Mouse (Mus musculus) left cerebral cortex, postnatal 25 days (tissue): ENCODE results near the gene Mterf1a. TPM values are rescaled to one million over a fixed set of nuclear protein-coding genes. Genes with fewer than 3 reads are reported as not detected.

Source experiments
- DNase-seq, 2 experiments: peaks; one replicate each; pipeline ENCODE4 v3.0.0; 2022; ENCODE audit warnings: low spot score in 2 of 2, mixed read lengths in 1 of 2
- intact Hi-C: fragments of 180-260 bp; cut with DNase I; formaldehyde crosslinking; loops from one replicate; pipeline ENCODE4 v1.15.1; 2025
- total RNA-seq, 2 experiments: library from RNA; stranded (reverse); gene quantifications; 2 replicates each; pipeline ENCODE4 v1.2.3; 2021

Mterf1a gene
- total RNA-seq, 2 experiments from 2014 or later, result 8.4 to 9.1 TPM

- DNase-seq, result no peak
- intact Hi-C loops, result no loop called here
These were observed 23.6 kb downstream of the Mterf1a start for GRCm38 (mm10) chr5:3870161-3870560.

GRCm38 (mm10) chr5:3845026-3845425 lies 48.7 kb downstream of the Mterf1a start, which contains the start of gene Lrrd1:
Lrrd1 (plus strand) TSS chr5:3845173.
- intact Hi-C loops, result no loop called here
- no peak for DNase-seq

Other genes starting within 250 kb of the Mterf1a start
- not detected for gene Tmbim7, start 242.8 kb downstream of the Mterf1a start, total RNA-seq
- 100 to 1,000 TPM; 114 to 126 TPM for gene Gatad1, start 236.7 kb downstream of the Mterf1a start, total RNA-seq
- 10 to 100 TPM; 87.9 to 89.0 TPM for gene Ankib1, start 91.0 kb downstream of the Mterf1a start, total RNA-seq
- 10 to 100 TPM; 52.1 to 61.9 TPM for gene Krit1, start 90.7 kb downstream of the Mterf1a start, total RNA-seq
- gene Lrrd1, start 48.8 kb downstream of the Mterf1a start, total RNA-seq, result under 1 TPM in 1 of 2 experiments, not detected in 1; 0.14 TPM
- gene Akap9, start 34.1 kb upstream of the Mterf1a start, total RNA-seq, result 100 to 1,000 TPM in 1 of 2 experiments, 10 to 100 TPM in 1; 74.1 to 102 TPM
- 10 to 100 TPM; 52.9 to 54.6 TPM for gene Cyp51, start 210.8 kb upstream of the Mterf1a start, total RNA-seq